Mouse (Mus musculus) heart, postnatal 0 days (tissue): ENCODE data around the gene Tfpi2. TPM values are rescaled to one million over a fixed set of nuclear protein-coding genes. Genes with fewer than 3 reads are reported as not detected.

ENCODE experiments used
- ATAC-seq: fragments of 200-750 bp; cut with Nextera tagmentation; 2 replicates; pipeline ENCODE4 v1.8.0; 2017; ENCODE audit warnings: low read depth, moderate number of reproducible peaks, moderate library complexity; ENCODE audit not compliant: insufficient read depth
- DNase-seq: peaks from one replicate; pipeline ENCODE4 v3.0.0-alpha.2; 2016; ENCODE audit warnings: low spot score
- H3K27ac ChIP-seq: fragments of 300-500 bp; sonication (generic); 2 replicates; pipeline ENCODE4 v1.5.1; 2014; ENCODE audit warnings: low read depth, mild to moderate bottlenecking
- H3K27me3 ChIP-seq: fragments of 300-500 bp; sonication (generic); 2 replicates; pipeline ENCODE4 v1.6.1; 2014; ENCODE audit warnings: low read length, mixed read lengths; ENCODE audit not compliant: control insufficient read depth, insufficient read depth
- H3K36me3 ChIP-seq: fragments of 300-500 bp; sonication (generic); replicated peaks from 2 replicates; pipeline ENCODE4 v1.6.1; 2014; ENCODE audit warnings: low read length, mixed read lengths; ENCODE audit not compliant: control insufficient read depth, insufficient read depth
- H3K4me1 ChIP-seq: fragments of 300-500 bp; sonication (generic); 2 replicates; pipeline ENCODE4 v1.6.1; 2014; ENCODE audit warnings: antibody characterized with exemption; ENCODE audit not compliant: control insufficient read depth, insufficient read depth
- H3K4me2 ChIP-seq: fragments of 300-500 bp; sonication (generic); 2 replicates; pipeline ENCODE4 v1.6.1; 2014; ENCODE audit warnings: low read depth, mild to moderate bottlenecking, low read length, moderate library complexity
- H3K4me3 ChIP-seq: fragments of 300-500 bp; sonication (generic); 2 replicates; pipeline ENCODE4 v1.5.1; 2014; ENCODE audit warnings: low read depth, low read length
- H3K9ac ChIP-seq: fragments of 300-500 bp; sonication (generic); replicated peaks from 2 replicates; pipeline ENCODE4 v1.6.1; 2014; ENCODE audit warnings: low read depth, low read length, mixed read lengths
- H3K9me3 ChIP-seq: fragments of 300-500 bp; sonication (generic); replicated peaks from 2 replicates; pipeline ENCODE4 v1.6.1; 2016; ENCODE audit warnings: low read length; ENCODE audit not compliant: control insufficient read depth
- CTCF ChIP-seq: IDR thresholded peaks from 2 replicates; pipeline ENCODE4 v1.5.1; 2016; ENCODE audit warnings: antibody characterized with exemption, control low read depth, low read depth
- EP300 ChIP-seq: IDR thresholded peaks from 2 replicates; pipeline ENCODE4 v1.6.1; 2016; ENCODE audit warnings: antibody characterized with exemption, low read depth
- WGBS: fragments of 180-500 bp; shearing (Covaris S2); extraction: QIAGEN DNeasy Blood & Tissue Kit; methylation state at CpG from one replicate; pipeline ENCODE4 v1.1.7; 2014; 5-methylcytosine and 5-hydroxymethylcytosine counted together
- polyA plus RNA-seq: library from polyadenylated mRNA; unstranded; fragments of >200 nt; fragmentation: Nextera tagmentation; extraction: Ambion mirVana; gene quantifications from 2 replicates; pipeline ENCODE4 v1.2.1, GENCODE M21; 2015
- total RNA-seq: library from RNA; depleted of rRNA; stranded (reverse); fragments of >200 nt; gene quantifications from 2 replicates; pipeline ENCODE4 v1.2.3, GENCODE M21; 2014; ENCODE audit warnings: low replicate concordance

The Tfpi2 gene
- total and polyA plus RNA-seq, 2 experiments from 2014 or later, result 4.0 to 4.2 TPM

DNA sequence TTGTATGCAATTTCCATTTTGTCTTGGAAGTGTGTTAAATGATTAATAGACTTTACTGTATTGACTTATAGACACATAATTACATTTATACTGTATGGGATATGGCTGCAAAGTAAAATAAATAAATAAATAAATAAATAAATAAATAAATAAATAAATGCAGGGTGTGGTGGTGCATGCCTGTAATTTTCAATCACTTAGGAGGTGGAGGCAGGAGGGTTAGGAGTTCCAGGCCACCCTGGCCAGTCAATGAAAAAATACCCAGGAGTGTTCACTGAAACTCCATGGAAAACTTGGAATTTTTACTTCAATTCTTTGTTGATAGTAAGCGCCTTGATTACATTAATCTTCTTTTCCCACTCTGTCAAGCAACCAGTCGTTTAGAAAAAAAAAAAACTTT lies 16.1 kb upstream of the Tfpi2 start:
- TF ChIP-seq EP300, result no peak
- no peak for TF ChIP-seq CTCF
- 68% methylated on average over 2 of the region's 2 CpGs for WGBS
- ATAC-seq, result no peak

DNA sequence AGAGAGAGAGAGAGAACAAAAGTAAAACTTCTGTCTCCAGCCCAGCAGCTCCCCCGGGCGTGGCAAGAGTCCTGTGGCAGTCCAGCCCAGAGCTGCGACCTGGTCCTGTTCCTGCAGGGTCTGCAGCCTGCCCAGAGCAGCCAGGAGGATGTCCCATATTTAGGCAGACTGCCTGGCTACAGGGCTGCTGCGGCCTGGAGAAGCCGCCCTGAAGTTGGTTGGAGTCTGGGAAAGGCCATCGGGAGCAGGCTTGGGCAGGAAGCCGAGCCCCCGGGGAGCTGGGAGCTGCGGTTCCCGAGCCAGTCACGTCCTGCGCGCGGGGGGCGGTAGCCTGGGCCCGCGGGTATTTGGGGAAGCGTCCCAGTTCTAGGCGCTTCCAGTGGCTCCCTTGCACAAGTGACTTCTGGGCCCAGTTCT lies 15.2 kb upstream of the Tfpi2 start, which contains the start of gene Gng11:
Gng11 (plus strand) TSS at position 15 of the 417 bp plus-strand sequence.
- under 1% methylated on average over 19 of the region's 19 CpGs for WGBS
- no peaks in the 10 kb centered on the region for H3K9me3 ChIP-seq
- no peaks in the 10 kb centered on the region for H3K4me1 ChIP-seq
- peak within 1 kb of the TSS; percentile 70 for H3K9ac ChIP-seq
- peak within 1 kb of the TSS; percentile 72 for H3K4me2 ChIP-seq
- ATAC-seq, result peak; percentile 92
- peak within 1 kb of the TSS; percentile 96 for H3K27ac ChIP-seq
- H3K36me3 ChIP-seq, result no peaks in the 10 kb centered on the region
- no peaks in the 10 kb centered on the region for H3K27me3 ChIP-seq
- peak; percentile 72 for DNase-seq
- peak within 1 kb of the TSS; percentile 85 for H3K4me3 ChIP-seq
- TF ChIP-seq CTCF, result no peak
- TF ChIP-seq EP300, result no peak

More for the DNA sequence above, 16.1 kb upstream of the Tfpi2 start:
- no peaks in the 10 kb centered on the region for H3K4me1 ChIP-seq
- no peaks in the 10 kb centered on the region for H3K27me3 ChIP-seq
- DNase-seq, result no peak
- H3K36me3 ChIP-seq, result no peaks in the 10 kb centered on the region
- H3K27ac ChIP-seq, result peak overlapping the region; percentile 96
- peak overlapping the region; percentile 72 for H3K4me2 ChIP-seq
- no peaks in the 10 kb centered on the region for H3K9me3 ChIP-seq
- peak overlapping the region; percentile 70 for H3K9ac ChIP-seq
- H3K4me3 ChIP-seq, result peak overlapping the region; percentile 85

DNA sequence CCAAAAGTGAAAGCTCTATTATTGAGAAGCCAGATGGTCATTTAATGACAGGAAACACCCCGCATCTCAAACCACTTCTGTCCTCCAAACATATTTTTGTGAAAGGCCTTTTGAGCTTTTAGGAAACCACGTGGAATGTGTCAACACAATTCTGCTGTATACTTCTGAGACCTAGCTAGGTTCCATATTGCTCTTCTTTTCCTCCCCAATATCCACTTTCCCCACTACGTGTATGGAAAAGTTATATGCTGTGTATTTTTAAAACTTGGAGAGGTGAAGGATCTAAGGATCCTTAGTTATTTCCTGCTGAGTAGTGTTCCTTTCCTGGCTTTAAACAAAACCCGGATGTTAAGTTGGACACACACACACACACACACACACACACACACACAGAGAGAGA lies 14.7 kb upstream of the Tfpi2 start:
- peak overlapping the region; percentile 96 for H3K27ac ChIP-seq
- ATAC-seq (peak; percentile 57), DNase-seq (peak; percentile 47)
- H3K9ac ChIP-seq, result peak overlapping the region; percentile 70
- peak overlapping the region; percentile 85 for H3K4me3 ChIP-seq
- no peaks in the 10 kb centered on the region for H3K27me3 ChIP-seq
- TF ChIP-seq EP300, result 0 out of 2 replicates have a peak, but pooled peaks have one; percentile 33
- no peak for TF ChIP-seq CTCF
- H3K4me2 ChIP-seq, result peak overlapping the region; percentile 72
- H3K9me3 ChIP-seq, result no peaks in the 10 kb centered on the region
- H3K36me3 ChIP-seq, result no peaks in the 10 kb centered on the region
- H3K4me1 ChIP-seq, result no peaks in the 10 kb centered on the region
- WGBS, result 33% methylated on average over 4 of the region's 4 CpGs

DNA sequence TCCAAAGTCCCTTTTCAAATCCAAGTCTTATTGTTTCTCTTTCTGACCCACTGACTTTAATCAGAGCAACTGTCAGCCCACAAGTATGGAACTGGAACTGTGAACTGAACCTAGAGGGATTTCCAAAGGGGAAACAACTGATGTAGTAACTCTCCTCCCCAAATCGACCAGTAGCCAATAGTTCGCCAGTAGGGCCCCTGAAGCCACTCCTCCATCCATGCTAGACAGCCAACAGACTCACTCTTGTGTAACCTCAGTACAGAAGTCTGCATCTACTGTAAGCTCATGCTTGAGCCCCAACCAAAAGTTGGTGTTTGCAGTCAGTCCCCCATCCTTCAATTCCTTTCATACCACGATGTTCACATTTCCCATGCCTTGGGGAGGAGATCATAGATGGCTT lies 12.0 kb upstream of the Tfpi2 start:
- H3K27ac ChIP-seq, result no peak overlapping the region
- TF ChIP-seq CTCF, result no peak
- TF ChIP-seq EP300, result no peak
- DNase-seq (no peak), ATAC-seq (no peak)
- no peak overlapping the region for H3K9ac ChIP-seq
- H3K9me3 ChIP-seq, result no peaks in the 10 kb centered on the region
- H3K27me3 ChIP-seq, result no peaks in the 10 kb centered on the region
- WGBS, result 65% methylated on average over 3 of the region's 3 CpGs
- H3K36me3 ChIP-seq, result no peaks in the 10 kb centered on the region
- H3K4me3 ChIP-seq, result no peak overlapping the region
- no peak overlapping the region for H3K4me2 ChIP-seq
- no peaks in the 10 kb centered on the region for H3K4me1 ChIP-seq

DNA sequence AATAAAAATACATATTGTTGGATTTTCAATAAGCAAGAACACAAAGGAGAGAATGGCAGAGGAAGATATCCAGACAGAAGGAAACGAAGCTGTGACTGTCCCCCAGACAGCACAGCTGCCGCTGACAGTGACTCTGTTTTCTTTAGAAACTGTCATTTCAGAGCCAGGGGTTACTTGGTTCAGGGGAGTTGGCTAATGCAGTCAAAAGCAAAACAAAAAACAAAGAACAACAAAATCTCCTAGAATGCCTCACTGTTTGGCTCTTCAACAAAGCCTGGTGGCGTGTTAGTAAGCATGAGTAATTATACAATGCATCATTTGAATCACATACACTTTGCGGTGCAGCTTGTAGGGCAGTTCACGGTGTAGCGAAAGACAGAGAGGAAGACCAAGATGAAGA lies 10.6 kb upstream of the Tfpi2 start:
- H3K4me1 ChIP-seq, result no peaks in the 10 kb centered on the region
- H3K9ac ChIP-seq, result no peak overlapping the region
- 68% methylated on average over 6 of the region's 6 CpGs for WGBS
- no peaks in the 10 kb centered on the region for H3K9me3 ChIP-seq
- DNase-seq (no peak), ATAC-seq (no peak)
- TF ChIP-seq CTCF, result no peak
- no peak for TF ChIP-seq EP300
- no peak overlapping the region for H3K27ac ChIP-seq
- H3K27me3 ChIP-seq, result no peaks in the 10 kb centered on the region
- H3K4me2 ChIP-seq, result no peak overlapping the region
- H3K36me3 ChIP-seq, result no peaks in the 10 kb centered on the region
- H3K4me3 ChIP-seq, result no peak overlapping the region

DNA sequence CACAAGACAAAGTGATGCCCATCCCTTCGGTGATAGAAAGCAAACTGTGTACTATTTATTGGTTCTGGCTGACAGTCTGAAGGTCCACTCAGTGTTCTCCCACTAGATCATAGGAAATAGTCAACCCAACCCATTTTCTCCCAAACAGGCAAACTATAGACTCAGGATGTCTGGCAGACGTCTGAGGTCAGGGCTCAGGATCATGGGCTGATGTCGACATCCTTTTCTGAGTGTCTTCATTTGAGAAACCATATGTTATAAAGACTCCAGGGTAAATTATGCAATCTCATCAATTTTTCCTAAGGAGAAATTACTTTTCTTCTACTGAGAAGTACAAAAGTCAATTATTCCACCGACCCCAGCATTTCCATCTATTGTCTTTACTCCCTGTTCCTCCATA lies 9.4 kb upstream of the Tfpi2 start:
- DNase-seq (no peak), ATAC-seq (no peak)
- no peak overlapping the region for H3K9ac ChIP-seq
- no peak overlapping the region for H3K4me2 ChIP-seq
- H3K36me3 ChIP-seq, result no peaks in the 10 kb centered on the region
- H3K27me3 ChIP-seq, result no peaks in the 10 kb centered on the region
- WGBS, result 59% methylated on average over 4 of the region's 4 CpGs
- no peak overlapping the region for H3K27ac ChIP-seq
- H3K4me1 ChIP-seq, result no peaks in the 10 kb centered on the region
- no peaks in the 10 kb centered on the region for H3K9me3 ChIP-seq
- TF ChIP-seq EP300, result no peak
- TF ChIP-seq CTCF, result no peak
- no peak overlapping the region for H3K4me3 ChIP-seq
